Mouse (Mus musculus) heart, postnatal 0 days (tissue): ENCODE measurements around the gene Slc9a5. TPM values are rescaled to one million over a fixed set of nuclear protein-coding genes. Genes with fewer than 3 reads are reported as not detected.

Source experiments
- ATAC-seq: fragments of 200-750 bp; cut with Nextera tagmentation; 2 replicates; pipeline ENCODE4 v1.8.0; 2017; ENCODE audit warnings: low read depth, moderate number of reproducible peaks, moderate library complexity; ENCODE audit not compliant: insufficient read depth
- DNase-seq: peaks from one replicate; pipeline ENCODE4 v3.0.0-alpha.2; 2016; ENCODE audit warnings: low spot score
- H3K27ac ChIP-seq: fragments of 300-500 bp; sonication (generic); 2 replicates; pipeline ENCODE4 v1.5.1; 2014; ENCODE audit warnings: low read depth, mild to moderate bottlenecking
- H3K27me3 ChIP-seq: fragments of 300-500 bp; sonication (generic); 2 replicates; pipeline ENCODE4 v1.6.1; 2014; ENCODE audit warnings: low read length, mixed read lengths; ENCODE audit not compliant: control insufficient read depth, insufficient read depth
- H3K36me3 ChIP-seq: fragments of 300-500 bp; sonication (generic); replicated peaks from 2 replicates; pipeline ENCODE4 v1.6.1; 2014; ENCODE audit warnings: low read length, mixed read lengths; ENCODE audit not compliant: control insufficient read depth, insufficient read depth
- H3K4me1 ChIP-seq: fragments of 300-500 bp; sonication (generic); 2 replicates; pipeline ENCODE4 v1.6.1; 2014; ENCODE audit warnings: antibody characterized with exemption; ENCODE audit not compliant: control insufficient read depth, insufficient read depth
- H3K4me2 ChIP-seq: fragments of 300-500 bp; sonication (generic); 2 replicates; pipeline ENCODE4 v1.6.1; 2014; ENCODE audit warnings: low read depth, mild to moderate bottlenecking, low read length, moderate library complexity
- H3K4me3 ChIP-seq: fragments of 300-500 bp; sonication (generic); 2 replicates; pipeline ENCODE4 v1.5.1; 2014; ENCODE audit warnings: low read depth, low read length
- H3K9ac ChIP-seq: fragments of 300-500 bp; sonication (generic); replicated peaks from 2 replicates; pipeline ENCODE4 v1.6.1; 2014; ENCODE audit warnings: low read depth, low read length, mixed read lengths
- H3K9me3 ChIP-seq: fragments of 300-500 bp; sonication (generic); replicated peaks from 2 replicates; pipeline ENCODE4 v1.6.1; 2016; ENCODE audit warnings: low read length; ENCODE audit not compliant: control insufficient read depth
- CTCF ChIP-seq: IDR thresholded peaks from 2 replicates; pipeline ENCODE4 v1.5.1; 2016; ENCODE audit warnings: antibody characterized with exemption, control low read depth, low read depth
- EP300 ChIP-seq: IDR thresholded peaks from 2 replicates; pipeline ENCODE4 v1.6.1; 2016; ENCODE audit warnings: antibody characterized with exemption, low read depth
- WGBS: fragments of 180-500 bp; shearing (Covaris S2); extraction: QIAGEN DNeasy Blood & Tissue Kit; methylation state at CpG from one replicate; pipeline ENCODE4 v1.1.7; 2014; 5-methylcytosine and 5-hydroxymethylcytosine counted together
- polyA plus RNA-seq: library from polyadenylated mRNA; unstranded; fragments of >200 nt; fragmentation: Nextera tagmentation; extraction: Ambion mirVana; gene quantifications from 2 replicates; pipeline ENCODE4 v1.2.1, GENCODE M21; 2015
- total RNA-seq: library from RNA; depleted of rRNA; stranded (reverse); fragments of >200 nt; gene quantifications from 2 replicates; pipeline ENCODE4 v1.2.3, GENCODE M21; 2014; ENCODE audit warnings: low replicate concordance

The Slc9a5 gene
- total and polyA plus RNA-seq, 2 experiments from 2014 or later: 0.41 to 1.2 TPM

- H3K27me3 ChIP-seq: no peaks in the 10 kb centered on the region
- WGBS: 28% methylated on average over 6 of the region's 6 CpGs
- peak overlapping the region; percentile 80 for H3K27ac ChIP-seq
- no peaks in the 10 kb centered on the region for H3K9me3 ChIP-seq
- ATAC-seq (no peak), DNase-seq (no peak)
- peak overlapping the region; percentile 82 for H3K4me2 ChIP-seq
- peaks cover 49% of the 10 kb centered on the region for H3K36me3 ChIP-seq
- no peak for TF ChIP-seq EP300
- peak overlapping the region; percentile 88 for H3K4me3 ChIP-seq
- H3K4me1 ChIP-seq: peaks cover 20% of the 10 kb centered on the region
- peak overlapping the region; percentile 76 for H3K9ac ChIP-seq
Observed at GRCm38 (mm10) chr8:105326968-105327367, 21.7 kb upstream of the Slc9a5 start.

- TF ChIP-seq CTCF (no peak), EP300 (no peak)
- no peak for ATAC-seq
- Histone ChIP-seq H3K27ac (no peak overlapping the region), H3K9me3 (no peaks in the 10 kb centered on the region), H3K4me2 (no peak overlapping the region), H3K36me3 (peaks cover 72% of the 10 kb centered on the region), H3K27me3 (no peaks in the 10 kb centered on the region), H3K9ac (no peak overlapping the region), H3K4me1 (peaks cover 13% of the 10 kb centered on the region), H3K4me3 (no peak overlapping the region)
- DNase-seq: no peak
- 89% methylated on average over 12 of the region's 12 CpGs for WGBS
Observed at GRCm38 (mm10) chr8:105330325-105330724, 18.3 kb upstream of the Slc9a5 start.

GRCm38 (mm10) chr8:105331469-105331868, 17.2 kb upstream of the Slc9a5 start:
- DNase-seq (no peak), ATAC-seq (no peak)
- 91% methylated on average over 22 of the region's 22 CpGs for WGBS
- TF ChIP-seq EP300 (no peak), CTCF (no peak)
- peaks cover 84% of the 10 kb centered on the region for H3K36me3 ChIP-seq
- H3K27me3 ChIP-seq: no peaks in the 10 kb centered on the region
- H3K4me2 ChIP-seq: no peak overlapping the region
- H3K4me1 ChIP-seq: peaks cover 7% of the 10 kb centered on the region; the same call in 1 of the 2 replicates
- no peak overlapping the region for H3K4me3 ChIP-seq
- H3K9me3 ChIP-seq: no peaks in the 10 kb centered on the region
- no peak overlapping the region for H3K27ac ChIP-seq
- H3K9ac ChIP-seq: no peak overlapping the region

- Histone ChIP-seq H3K4me1 (peaks cover 6% of the 10 kb centered on the region; the same call in 1 of the 2 replicates), H3K9me3 (no peaks in the 10 kb centered on the region), H3K9ac (no peak overlapping the region), H3K36me3 (peaks cover 88% of the 10 kb centered on the region), H3K27ac (no peak overlapping the region), H3K4me2 (no peak overlapping the region), H3K27me3 (no peaks in the 10 kb centered on the region), H3K4me3 (no peak overlapping the region)
- ATAC-seq: no peak
- WGBS: 94% methylated on average over 9 of the region's 9 CpGs
- TF ChIP-seq CTCF (no peak), EP300 (no peak)
- no peak for DNase-seq
Observed at GRCm38 (mm10) chr8:105331931-105332330, 16.7 kb upstream of the Slc9a5 start.

- TF ChIP-seq EP300 (no peak), CTCF (no peak)
- H3K27ac ChIP-seq: no peak overlapping the region
- ATAC-seq (no peak), DNase-seq (no peak)
- WGBS: 46% methylated on average over 2 of the region's 2 CpGs
- no peaks in the 10 kb centered on the region for H3K4me1 ChIP-seq
- H3K36me3 ChIP-seq: peaks cover 94% of the 10 kb centered on the region
- no peak overlapping the region for H3K4me2 ChIP-seq
- H3K9me3 ChIP-seq: no peaks in the 10 kb centered on the region
- no peak overlapping the region for H3K9ac ChIP-seq
- no peak overlapping the region for H3K4me3 ChIP-seq
- no peaks in the 10 kb centered on the region for H3K27me3 ChIP-seq
Observed at GRCm38 (mm10) chr8:105332523-105332922, 16.1 kb upstream of the Slc9a5 start.

- Histone ChIP-seq H3K36me3 (peaks cover 71% of the 10 kb centered on the region), H3K27me3 (no peaks in the 10 kb centered on the region), H3K4me1 (peaks cover 29% of the 10 kb centered on the region), H3K27ac (no peak overlapping the region), H3K9me3 (no peaks in the 10 kb centered on the region), H3K4me2 (no peak overlapping the region), H3K9ac (no peak overlapping the region), H3K4me3 (no peak overlapping the region)
- WGBS: 79% methylated on average over 32 of the region's 32 CpGs
- TF ChIP-seq EP300 (no peak), CTCF (no peak)
- DNase-seq: no peak
- no peak for ATAC-seq
Observed at GRCm38 (mm10) chr8:105336373-105337130, 12.1 kb upstream of the Slc9a5 start.
